Mouse (Mus musculus): ENCODE data around the gene Meioc. TPM values are rescaled to one million over a fixed set of nuclear protein-coding genes. Genes with fewer than 3 reads are reported as not detected.

Meioc gene
- total and polyA plus RNA-seq, 2 experiments from 2014 or later: 0.23 TPM; not detected in 1

DNA sequence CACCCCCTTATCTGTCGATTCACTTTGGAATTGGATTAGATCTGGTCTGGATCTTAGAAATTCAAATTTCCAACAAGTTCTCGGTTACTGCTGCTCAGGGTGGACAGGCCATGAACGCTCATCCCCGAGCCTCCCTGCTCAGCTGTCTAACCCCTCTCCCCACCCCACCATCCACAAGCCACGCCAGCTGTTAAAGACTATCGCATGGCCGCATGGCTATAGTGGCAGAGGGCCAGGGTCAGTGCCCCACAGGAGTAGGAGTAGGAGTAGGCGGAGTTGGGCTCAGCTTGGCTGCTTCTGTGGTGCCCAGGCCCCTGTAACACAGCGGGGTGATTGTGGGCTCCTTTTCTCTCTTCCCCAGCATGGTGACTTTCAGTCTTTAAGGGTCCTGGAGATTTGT, 35.0 kb upstream of the Meioc start:
- Histone ChIP-seq H3K27me3 (ENCODE audit: insufficient read depth, low read length) (no peaks in the 10 kb centered on the region), H3K4me1 (ENCODE audit: insufficient read depth, low read length) (peaks cover 3% of the 10 kb centered on the region; the same call in 1 of the 2 replicates), H3K9ac (replicated peaks; ENCODE audit: low read length, poor library complexity, severe bottlenecking) (no peak overlapping the region), H3K9me3 (ENCODE audit: low read length) (no peaks in the 10 kb centered on the region), H3K4me2 (ENCODE audit: low read depth, low read length, poor library complexity, severe bottlenecking) (no peak overlapping the region), H3K27ac (ENCODE audit: low read depth, low read length) (no peak overlapping the region), H3K36me3 (ENCODE audit: insufficient read depth, low read length) (no peaks in the 10 kb centered on the region), H3K4me3 (ENCODE audit: low read depth, low read length) (no peak overlapping the region)
- no peak for TF ChIP-seq CTCF (IDR thresholded peaks at IDR 0.05)
- no peak for ATAC-seq (ENCODE audit: low FRiP score)
- DNase-seq (ENCODE audit: low spot score): peak; percentile 53
- 25% methylated on average over 9 of the region's 9 CpGs for WGBS

GRCm38 (mm10) chr11:102629375-102629774, 34.1 kb upstream of the Meioc start:
- DNase-seq (ENCODE audit: low spot score): no peak
- no peak overlapping the region for H3K9ac ChIP-seq (replicated peaks; ENCODE audit: low read length, poor library complexity, severe bottlenecking)
- ATAC-seq (ENCODE audit: low FRiP score): no peak
- no peak overlapping the region for H3K4me2 ChIP-seq (ENCODE audit: low read depth, low read length, poor library complexity, severe bottlenecking)
- no peaks in the 10 kb centered on the region for H3K36me3 ChIP-seq (ENCODE audit: insufficient read depth, low read length)
- H3K27me3 ChIP-seq (ENCODE audit: insufficient read depth, low read length): no peaks in the 10 kb centered on the region
- H3K4me3 ChIP-seq (ENCODE audit: low read depth, low read length): no peak overlapping the region
- TF ChIP-seq CTCF (IDR thresholded peaks at IDR 0.05): no peak
- H3K9me3 ChIP-seq (ENCODE audit: low read length): no peaks in the 10 kb centered on the region
- H3K4me1 ChIP-seq (ENCODE audit: insufficient read depth, low read length): 0 out of 2 replicates have a peak, but pooled peaks cover under 1% of the 10 kb centered on the region
- WGBS: 75% methylated on average over 8 of the region's 8 CpGs
- no peak overlapping the region for H3K27ac ChIP-seq (ENCODE audit: low read depth, low read length)

DNA sequence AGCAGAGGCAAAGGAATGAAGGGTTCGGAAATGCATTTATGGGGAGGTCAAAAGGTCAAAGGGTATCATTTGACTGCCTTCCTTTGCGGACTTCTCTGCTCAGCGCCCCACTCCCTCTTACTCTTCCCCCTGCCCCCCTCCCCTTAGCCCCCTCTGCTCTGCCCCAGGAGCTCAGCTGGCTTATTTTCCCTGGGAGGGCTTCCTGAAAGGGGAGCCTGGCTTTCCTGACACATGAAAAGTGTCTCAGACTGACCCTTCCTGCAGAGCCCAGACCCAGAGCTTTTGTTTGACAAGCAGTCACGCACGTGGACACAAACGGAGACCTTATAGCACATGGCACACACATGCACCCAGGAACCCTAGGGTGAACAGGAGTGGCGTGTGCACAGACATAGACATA, 32.8 kb upstream of the Meioc start:
- H3K4me3 ChIP-seq (ENCODE audit: low read depth, low read length): no peak overlapping the region
- H3K9me3 ChIP-seq (ENCODE audit: low read length): no peaks in the 10 kb centered on the region
- no peaks in the 10 kb centered on the region for H3K4me1 ChIP-seq (ENCODE audit: insufficient read depth, low read length)
- H3K4me2 ChIP-seq (ENCODE audit: low read depth, low read length, poor library complexity, severe bottlenecking): no peak overlapping the region
- no peak overlapping the region for H3K9ac ChIP-seq (replicated peaks; ENCODE audit: low read length, poor library complexity, severe bottlenecking)
- H3K27ac ChIP-seq (ENCODE audit: low read depth, low read length): no peak overlapping the region
- 24% methylated on average over 7 of the region's 7 CpGs for WGBS
- H3K27me3 ChIP-seq (ENCODE audit: insufficient read depth, low read length): no peaks in the 10 kb centered on the region
- H3K36me3 ChIP-seq (ENCODE audit: insufficient read depth, low read length): no peaks in the 10 kb centered on the region
- TF ChIP-seq CTCF (IDR thresholded peaks at IDR 0.05): no peak
- ATAC-seq (ENCODE audit: low FRiP score) (no peak), DNase-seq (ENCODE audit: low spot score) (no peak)

DNA sequence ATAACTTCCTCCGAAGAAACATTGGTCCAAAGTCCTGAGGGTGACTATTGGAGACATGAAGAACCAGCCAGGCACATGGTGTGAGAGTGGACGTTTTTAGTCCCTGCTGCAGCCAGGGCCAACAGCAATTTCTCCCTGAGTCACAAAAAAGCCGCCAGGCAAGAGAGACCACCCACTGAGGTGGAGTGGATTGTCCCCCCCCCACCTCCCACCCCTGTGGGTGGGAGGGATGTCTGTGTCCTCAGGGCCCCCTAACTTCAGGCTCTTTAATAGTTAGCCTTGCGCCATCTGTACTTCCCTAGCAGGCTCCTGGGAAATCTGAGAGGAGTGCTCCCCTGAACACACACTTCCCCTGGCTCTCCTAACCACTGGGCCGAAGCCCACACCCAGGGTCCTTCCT, 32.3 kb upstream of the Meioc start:
- TF ChIP-seq CTCF (IDR thresholded peaks at IDR 0.05): no peak
- Histone ChIP-seq H3K27ac (ENCODE audit: low read depth, low read length) (no peak overlapping the region), H3K4me3 (ENCODE audit: low read depth, low read length) (no peak overlapping the region), H3K36me3 (ENCODE audit: insufficient read depth, low read length) (no peaks in the 10 kb centered on the region), H3K9me3 (ENCODE audit: low read length) (no peaks in the 10 kb centered on the region), H3K4me2 (ENCODE audit: low read depth, low read length, poor library complexity, severe bottlenecking) (no peak overlapping the region), H3K27me3 (ENCODE audit: insufficient read depth, low read length) (no peaks in the 10 kb centered on the region), H3K9ac (replicated peaks; ENCODE audit: low read length, poor library complexity, severe bottlenecking) (no peak overlapping the region), H3K4me1 (ENCODE audit: insufficient read depth, low read length) (no peaks in the 10 kb centered on the region)
- DNase-seq (ENCODE audit: low spot score): no peak
- WGBS: 36% methylated on average over 5 of the region's 5 CpGs
- ATAC-seq (ENCODE audit: low FRiP score): no peak

GRCm38 (mm10) chr11:102632725-102633124, 30.8 kb upstream of the Meioc start:
- 4% methylated on average over 11 of the region's 13 CpGs for WGBS
- TF ChIP-seq CTCF (IDR thresholded peaks at IDR 0.05): no peak

GRCm38 (mm10) chr11:102633379-102633778, 30.1 kb upstream of the Meioc start:
- H3K9me3 ChIP-seq (ENCODE audit: low read length): no peaks in the 10 kb centered on the region
- WGBS: 20% methylated on average over 9 of the region's 9 CpGs
- no peak for TF ChIP-seq CTCF (IDR thresholded peaks at IDR 0.05)
- DNase-seq (ENCODE audit: low spot score): peak; percentile 54
- H3K4me3 ChIP-seq (ENCODE audit: low read depth, low read length): peak overlapping the region; percentile 22; the same call in 1 of the 2 replicates
- H3K4me1 ChIP-seq (ENCODE audit: insufficient read depth, low read length): no peaks in the 10 kb centered on the region
- ATAC-seq (ENCODE audit: low FRiP score): no peak
- no peak overlapping the region for H3K9ac ChIP-seq (replicated peaks; ENCODE audit: low read length, poor library complexity, severe bottlenecking)
- H3K4me2 ChIP-seq (ENCODE audit: low read depth, low read length, poor library complexity, severe bottlenecking): peak overlapping the region; percentile 42
- no peaks in the 10 kb centered on the region for H3K36me3 ChIP-seq (ENCODE audit: insufficient read depth, low read length)
- H3K27ac ChIP-seq (ENCODE audit: low read depth, low read length): no peak overlapping the region
- no peaks in the 10 kb centered on the region for H3K27me3 ChIP-seq (ENCODE audit: insufficient read depth, low read length)

More at GRCm38 (mm10) chr11:102632725-102633124, 30.8 kb upstream of the Meioc start:
- Histone ChIP-seq H3K4me3 (ENCODE audit: low read depth, low read length) (0 out of 2 replicates have a peak overlapping the region, but pooled peaks have one; percentile 22), H3K4me1 (ENCODE audit: insufficient read depth, low read length) (no peaks in the 10 kb centered on the region), H3K27me3 (ENCODE audit: insufficient read depth, low read length) (no peaks in the 10 kb centered on the region), H3K4me2 (ENCODE audit: low read depth, low read length, poor library complexity, severe bottlenecking) (peak overlapping the region; percentile 42), H3K9ac (replicated peaks; ENCODE audit: low read length, poor library complexity, severe bottlenecking) (no peak overlapping the region), H3K36me3 (ENCODE audit: insufficient read depth, low read length) (no peaks in the 10 kb centered on the region), H3K9me3 (ENCODE audit: low read length) (no peaks in the 10 kb centered on the region), H3K27ac (ENCODE audit: low read depth, low read length) (no peak overlapping the region)
- ATAC-seq (ENCODE audit: low FRiP score) (no peak), DNase-seq (ENCODE audit: low spot score) (no peak)

All from midbrain, postnatal 0 days (tissue).